Mouse (Mus musculus) megakaryocyte, embryonic 14.5 days (primary cell): ENCODE measurements at regions not wholly inside any gene's neighbourhood (a gene's known extent, or its start where the extent isn't known, plus 50 kb on each side); places are given as distances from the start of the nearest gene placed in this dataset.

Source experiments
- FLI1 ChIP-seq: IDR thresholded peaks from 2 replicates; pipeline ENCODE4 v1.6.1; 2012; ENCODE audit warnings: low read length, inconsistent platforms, mixed read lengths
- GATA1 ChIP-seq: IDR thresholded peaks from 3 replicates; pipeline ENCODE4 v1.6.1; 2012; ENCODE audit warnings: mixed read lengths, low read length, inconsistent platforms, borderline replicate concordance

GRCm38 (mm10) chr16:73785074-73785438 lies 626.6 kb downstream of the Robo2 start:
- TF ChIP-seq GATA1 (no peak), FLI1 (no peak)
